In genomic region chr12:32963858-32964257, GRCm38 (mm10) we compare ENCODE assay signal across 25 mouse cellular contexts. TPM values are rescaled to one million over a fixed set of nuclear protein-coding genes. Genes with fewer than 3 reads are reported as not detected.
DNase-seq lines count a peak whose midpoint lies in the region; ATAC-seq and TF ChIP-seq lines count a peak whose summit lies in the region.
"Had no signal": no experiment of that assay in that cellular context is flagged by ENCODE, and none has a peak within 500 bp of the region (broad histone marks: within the 10 kb centered on the region; RNA-seq: fewer than 3 reads in every experiment).

No protein-coding gene starts in this region.

- no peaks in the 10 kb centered on the region for H3K9me3 ChIP-seq in liver, embryonic 11.5 days (ENCODE audit: control insufficient read depth, low read length)
- H3K9me3 ChIP-seq in megakaryocyte, embryonic 14.5 days: no peaks in the 10 kb centered on the region
- H3K9me3 ChIP-seq: embryonic facial prominence, embryonic 13.5 days; hindbrain, embryonic 12.5 days; limb, embryonic 12.5 days; midbrain, embryonic 12.5 days; neural tube, embryonic 12.5 days; stomach, embryonic 15.5 days had no signal

- DNase-seq in liver, embryonic 11.5 days (ENCODE audit: low spot score): no peak
- no peak for DNase-seq in liver
- DNase-seq in testis, postnatal 14 days (ENCODE audit: low spot score): no peak
- no peak for DNase-seq in gastrocnemius, adult 2 months
- DNase-seq in urinary bladder, adult 2 months (ENCODE audit: low spot score): no peak
- DNase-seq in kidney, adult 2 months: no peak
- DNase-seq: adrenal gland, postnatal 25 days; cerebellum, adult 11-12 months; cerebellum, adult 9-11 months; kidney, postnatal 14 days; layer of hippocampus, adult 9-11 months; lung, postnatal 4 days; thymus, postnatal 14 days had no signal

- peaks cover 34% of the 10 kb centered on the region for H3K4me1 ChIP-seq in liver, embryonic 11.5 days (replicated peaks; ENCODE audit: control insufficient read depth, insufficient read depth, low read length)
- peaks cover 56% of the 10 kb centered on the region for H3K4me1 ChIP-seq in megakaryocyte, embryonic 14.5 days
- H3K4me1 ChIP-seq in kidney, adult 2 months (ENCODE audit: control insufficient read depth, insufficient read depth, low read length): peaks cover 15% of the 10 kb centered on the region
- H3K4me1 ChIP-seq: midbrain, embryonic 12.5 days; neural tube, embryonic 12.5 days had no signal

- H3K27me3 ChIP-seq in liver, embryonic 11.5 days (replicated peaks; ENCODE audit: control insufficient read depth, insufficient read depth, low read length): no peaks in the 10 kb centered on the region
- H3K27me3 ChIP-seq in megakaryocyte, embryonic 14.5 days (replicated peaks): no peaks in the 10 kb centered on the region
- no peaks in the 10 kb centered on the region for H3K27me3 ChIP-seq in kidney, adult 2 months (replicated peaks; ENCODE audit: control insufficient read depth, insufficient read depth, low read length)
- H3K27me3 ChIP-seq: embryonic facial prominence, embryonic 13.5 days; hindbrain, embryonic 12.5 days; limb, embryonic 12.5 days; midbrain, embryonic 12.5 days; neural tube, embryonic 12.5 days; stomach, embryonic 15.5 days had no signal

- H3K36me3 ChIP-seq in liver, embryonic 11.5 days (ENCODE audit: control insufficient read depth, insufficient read depth, low read length): peaks cover 2% of the 10 kb centered on the region; the same call in 1 of the 2 replicates
- H3K36me3 ChIP-seq in megakaryocyte, embryonic 14.5 days (replicated peaks; ENCODE audit: low read length): peaks cover 31% of the 10 kb centered on the region
- peaks cover 6% of the 10 kb centered on the region; the same call in 1 of the 2 replicates for H3K36me3 ChIP-seq in kidney, adult 2 months (ENCODE audit: control insufficient read depth, insufficient read depth, low read length)

- WGBS in liver, embryonic 11.5 days: 57% methylated on average over 4 of the region's 4 CpGs
- WGBS in kidney, adult 2 months: 78% methylated on average over 4 of the region's 4 CpGs

- no peak overlapping the region for H3K27ac ChIP-seq in liver, embryonic 11.5 days (ENCODE audit: low read depth, low read length)
- no peak overlapping the region for H3K27ac ChIP-seq in gastrocnemius, adult 2 months
- H3K27ac ChIP-seq in kidney, adult 2 months (ENCODE audit: insufficient read depth, low read depth, low read length): no peak overlapping the region
- H3K27ac ChIP-seq: embryonic facial prominence, embryonic 13.5 days; hindbrain, embryonic 12.5 days; hindbrain, postnatal 0 days; limb, embryonic 12.5 days; midbrain, embryonic 12.5 days; neural tube, embryonic 12.5 days; stomach, embryonic 15.5 days had no signal

- no peak overlapping the region for H3K9ac ChIP-seq in liver, embryonic 11.5 days (ENCODE audit: low read depth, low read length)
- H3K9ac ChIP-seq: embryonic facial prominence, embryonic 13.5 days; hindbrain, embryonic 12.5 days; limb, embryonic 12.5 days; midbrain, embryonic 12.5 days; neural tube, embryonic 12.5 days; stomach, embryonic 15.5 days had no signal

- intact Hi-C loops in gastrocnemius, adult 2 months (cut with DNase I): no loop called here

- H3K4me2 ChIP-seq in liver, embryonic 11.5 days: peak overlapping the region; percentile 15
- H3K4me2 ChIP-seq: embryonic facial prominence, embryonic 13.5 days; hindbrain, embryonic 12.5 days; limb, embryonic 12.5 days; midbrain, embryonic 12.5 days; neural tube, embryonic 12.5 days; stomach, embryonic 15.5 days had no signal

- ATAC-seq in liver, embryonic 11.5 days (replicated peaks; ENCODE audit: low FRiP score): peak; percentile 73
- ATAC-seq in granulocyte monocyte progenitor cell, adult 5-6 weeks (replicated peaks; ENCODE audit: poor library complexity, severe bottlenecking): peak; percentile 68
- ATAC-seq: forebrain, embryonic 16.5 days; hindbrain, postnatal 0 days; intestine, embryonic 16.5 days had no signal

- no peak overlapping the region for H3K4me3 ChIP-seq in liver, embryonic 11.5 days (ENCODE audit: low read depth, low read length)
- peak overlapping the region; percentile 67 for H3K4me3 ChIP-seq in megakaryocyte, embryonic 14.5 days (replicated peaks)
- H3K4me3 ChIP-seq in gastrocnemius, adult 2 months: no peak overlapping the region
- H3K4me3 ChIP-seq in kidney, adult 2 months (ENCODE audit: insufficient read depth, low read depth, low read length): no peak overlapping the region
- H3K4me3 ChIP-seq: embryonic facial prominence, embryonic 13.5 days; hindbrain, embryonic 12.5 days; limb, embryonic 12.5 days; midbrain, embryonic 12.5 days; myocyte; neural tube, embryonic 12.5 days; stomach, embryonic 15.5 days had no signal

- no peak for TF ChIP-seq POLR2A in kidney, adult 2 months (IDR thresholded peaks at IDR 0.05; ENCODE audit: low read depth, low read length)

- no peak for TF ChIP-seq CTCF in gastrocnemius, adult 2 months (IDR thresholded peaks at IDR 0.05)
- no peak for TF ChIP-seq CTCF in kidney, adult 2 months (conservative IDR thresholded peaks at IDR 0.05; ENCODE audit: insufficient read depth, insufficient read length, low read depth, low read length)

RNA-seq across cellular contexts. Expression of gene Sypl, which starts 10.2 kb away (rescaled TPM):
- 72.6 and 75.2 TPM in 2 replicates for polyA plus RNA-seq in liver, embryonic 11.5 days (2014; fragmentation: Nextera tagmentation; extraction: Ambion mirVana)
- total RNA-seq in granulocyte monocyte progenitor cell, adult 5-6 weeks (2014; fragmentation: Nextera tagmentation): 115 and 136 TPM in 2 replicates
- total RNA-seq in granulocyte monocyte progenitor cell, adult 5-6 weeks (2017): 78.7 and 79.8 TPM in 2 replicates
- polyA plus RNA-seq in megakaryocyte, embryonic 14.5 days (2012; ENCODE audit: insufficient read depth, low replicate concordance): 5.0 and 7.1 TPM in 2 replicates
- total RNA-seq in gastrocnemius, adult 2 months (2021): 100 to 1,000 TPM; 174 to 187 TPM
- polyA plus RNA-seq in urinary bladder, adult 2 months (2012; rRNA removed): 145 and 163 TPM in 2 replicates
- 136 and 148 TPM in 2 replicates for polyA plus RNA-seq in kidney, adult 2 months (2012; rRNA removed)
